Mouse (Mus musculus) retina, postnatal 7 days (tissue): Measurements from ENCODE around the gene Kif21a.

Experiments used
- DNase-seq: peaks from one replicate; pipeline ENCODE4 v3.0.0-alpha.2; 2012; ENCODE audit warnings: low read depth, low spot score

Kif21a gene

DNA sequence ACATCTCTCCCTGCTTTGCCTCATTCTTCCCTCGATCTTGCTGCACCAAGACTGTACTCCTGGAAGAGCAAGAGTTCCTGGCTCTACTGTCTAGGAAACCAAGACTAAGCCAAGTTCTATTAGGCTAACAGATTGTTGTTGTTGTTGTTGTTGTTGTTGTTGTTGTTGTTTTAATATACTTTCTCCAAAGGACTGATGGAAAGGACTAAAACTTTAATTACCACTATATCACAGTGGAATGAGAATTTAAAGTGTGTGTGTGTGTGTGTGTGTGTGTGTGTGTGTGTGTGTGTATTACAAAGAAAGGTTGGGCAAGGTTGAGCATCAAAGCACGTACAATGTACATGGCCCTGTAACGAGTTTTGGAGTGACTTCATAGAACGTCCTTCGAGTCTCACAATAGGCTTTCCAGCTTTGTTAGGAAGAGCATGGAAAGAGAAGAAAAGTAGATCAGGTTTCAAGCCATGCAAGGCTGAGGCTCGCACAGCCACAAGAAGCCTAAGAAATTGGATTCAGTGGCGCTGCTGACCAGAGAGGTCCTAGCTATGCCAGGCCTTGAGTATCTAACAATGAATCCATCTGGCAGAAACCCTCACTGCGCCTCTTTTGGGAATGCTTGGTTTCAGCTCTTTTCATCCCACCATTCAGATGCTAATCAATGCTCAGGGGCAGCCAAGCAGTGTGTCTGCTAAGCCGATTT is 31.4 kb downstream of the Kif21a start:
- no peak for DNase-seq

- DNase-seq, result peak; percentile 52
These were observed 32.2 kb downstream of the Kif21a start for GRCm38 (mm10) chr15:91017261-91018160.

- no peak for DNase-seq
These were observed 33.4 kb downstream of the Kif21a start for GRCm38 (mm10) chr15:91016366-91016765.

GRCm38 (mm10) chr15:91012793-91013580 is 36.8 kb downstream of the Kif21a start:
- DNase-seq, result no peak

GRCm38 (mm10) chr15:91010218-91010617 is 39.5 kb downstream of the Kif21a start:
- DNase-seq, result no peak

GRCm38 (mm10) chr15:91007123-91007830 is 42.5 kb downstream of the Kif21a start:
- DNase-seq, result no peak

DNA sequence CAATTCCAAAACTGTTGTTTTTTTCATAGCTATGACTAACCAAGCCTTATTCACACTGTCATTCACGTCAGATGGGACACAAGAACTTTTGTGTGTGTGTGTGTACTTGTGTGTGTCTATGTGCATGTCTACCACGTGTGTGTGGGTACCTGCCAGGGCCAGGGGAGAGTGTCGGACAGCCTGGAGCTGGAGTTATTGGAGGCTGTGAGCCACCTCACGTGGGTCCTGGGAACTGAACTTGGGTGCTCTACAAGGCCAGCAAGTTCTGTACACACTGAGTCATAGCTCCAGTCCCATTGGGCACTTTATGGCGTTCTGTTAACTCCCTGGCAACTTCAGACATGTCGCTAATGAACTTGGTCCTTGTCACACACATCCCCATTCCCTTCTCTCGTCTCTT is 45.0 kb downstream of the Kif21a start:
- no peak for DNase-seq

DNA sequence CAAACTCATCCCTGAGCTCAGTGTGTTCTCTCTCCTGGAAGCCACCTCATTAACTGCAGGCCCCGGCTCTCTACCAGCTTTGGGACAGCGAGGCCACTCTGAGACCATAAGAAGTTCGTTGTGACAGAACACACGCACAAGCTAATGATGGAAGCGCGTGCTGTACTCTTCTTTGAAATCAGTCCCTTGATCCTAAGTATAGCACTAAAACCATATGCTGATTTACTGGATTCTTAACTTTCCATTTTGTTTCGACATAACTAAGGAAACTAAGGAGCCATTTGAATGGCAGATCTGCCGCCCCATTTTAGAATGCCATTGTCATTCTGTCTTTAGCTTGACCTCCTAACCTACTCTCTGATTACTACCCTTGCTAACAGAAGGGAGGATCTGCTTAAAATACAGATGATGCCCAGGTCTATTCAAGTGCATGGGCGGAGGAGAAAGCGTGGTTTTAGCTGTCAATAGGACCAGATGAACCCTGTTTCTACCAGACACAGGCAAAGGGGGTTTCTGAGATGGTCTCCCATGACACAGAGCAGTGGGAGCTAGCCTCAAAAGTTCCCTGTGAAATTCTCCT is 48.6 kb downstream of the Kif21a start:
- no peak for DNase-seq

- no peak for DNase-seq
These were observed 49.3 kb downstream of the Kif21a start for GRCm38 (mm10) chr15:91000280-91001036.

DNA sequence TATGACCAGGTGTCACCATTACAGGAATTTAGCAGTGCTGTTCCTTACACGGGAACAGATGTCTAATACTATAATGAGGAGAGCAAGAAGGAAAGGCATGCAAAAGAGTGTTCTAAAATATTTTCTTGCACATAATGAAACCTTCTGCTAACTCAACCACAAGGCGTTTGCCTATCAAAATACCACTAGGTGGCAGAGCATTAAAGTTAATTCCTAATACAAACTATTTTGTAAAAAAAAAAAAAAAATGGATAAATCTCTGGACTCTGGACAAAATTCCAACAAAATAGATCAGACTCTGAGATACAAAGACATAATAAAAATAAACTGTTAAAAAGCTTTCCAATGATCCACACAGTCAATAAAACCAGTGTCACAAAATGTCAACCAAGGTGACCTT is 56.9 kb downstream of the Kif21a start:
- no peak for DNase-seq

DNA sequence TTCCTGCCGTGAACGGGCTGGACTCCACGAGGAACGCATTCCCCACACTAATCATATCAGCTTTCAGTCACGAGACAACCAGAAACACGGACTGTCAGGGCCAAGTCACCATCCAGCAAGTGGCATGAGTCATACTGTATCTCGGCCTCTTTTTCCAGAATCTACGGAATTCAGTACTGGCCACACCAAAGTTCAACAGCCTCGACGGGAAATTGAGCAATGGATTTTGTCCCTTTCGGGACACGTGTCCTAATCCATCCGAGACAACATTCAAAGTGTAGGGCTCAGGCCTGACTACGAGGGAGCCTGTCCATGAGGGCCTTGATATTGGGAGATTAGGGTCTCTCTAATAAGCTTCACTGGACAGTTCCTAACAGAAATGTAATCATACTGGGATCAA is 57.4 kb downstream of the Kif21a start:
- DNase-seq, result no peak

DNA sequence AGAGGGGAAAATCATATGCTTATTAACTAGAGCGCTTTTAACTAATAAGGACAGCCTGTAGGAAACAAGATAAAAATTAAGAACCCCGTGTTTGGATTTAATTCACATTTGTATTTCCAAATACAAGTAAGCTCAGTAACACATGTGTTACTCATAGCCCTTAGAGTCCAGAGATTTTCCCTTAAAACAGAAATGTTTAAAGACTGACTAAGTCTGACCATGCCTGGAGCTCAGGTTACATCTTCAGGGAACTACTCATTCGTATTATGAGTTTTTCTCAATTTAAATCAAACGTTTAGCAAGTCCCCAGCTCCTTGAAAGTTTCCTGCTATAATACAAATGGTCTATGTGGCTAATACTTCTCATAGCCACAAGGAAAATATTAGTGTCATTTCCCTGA is 57.9 kb downstream of the Kif21a start:
- no peak for DNase-seq

DNA sequence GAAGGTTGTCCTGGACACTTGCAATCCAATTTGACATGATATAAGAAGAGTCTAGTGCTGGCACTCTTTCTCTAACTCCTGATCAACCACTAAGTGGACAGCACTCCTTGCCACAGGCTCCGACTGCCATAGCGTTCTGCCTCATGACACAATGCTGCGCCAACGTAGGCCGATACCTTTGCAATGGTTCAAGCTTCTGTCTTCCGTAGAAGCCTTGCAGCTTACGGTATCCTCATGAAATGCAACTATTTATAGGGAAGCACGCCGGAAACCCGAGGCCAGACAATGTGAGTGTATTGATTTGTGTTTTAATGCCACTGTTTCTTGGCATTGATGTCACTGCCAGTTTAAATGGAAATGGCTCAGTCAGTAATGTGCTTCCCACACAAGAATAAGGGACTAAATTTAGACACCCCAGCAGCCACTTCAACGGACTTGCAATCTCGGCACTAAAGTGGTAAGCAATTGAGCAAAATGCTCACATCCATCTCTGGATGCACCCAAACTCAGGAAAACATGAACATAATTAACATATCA is 62.0 kb downstream of the Kif21a start:
- no peak for DNase-seq

DNA sequence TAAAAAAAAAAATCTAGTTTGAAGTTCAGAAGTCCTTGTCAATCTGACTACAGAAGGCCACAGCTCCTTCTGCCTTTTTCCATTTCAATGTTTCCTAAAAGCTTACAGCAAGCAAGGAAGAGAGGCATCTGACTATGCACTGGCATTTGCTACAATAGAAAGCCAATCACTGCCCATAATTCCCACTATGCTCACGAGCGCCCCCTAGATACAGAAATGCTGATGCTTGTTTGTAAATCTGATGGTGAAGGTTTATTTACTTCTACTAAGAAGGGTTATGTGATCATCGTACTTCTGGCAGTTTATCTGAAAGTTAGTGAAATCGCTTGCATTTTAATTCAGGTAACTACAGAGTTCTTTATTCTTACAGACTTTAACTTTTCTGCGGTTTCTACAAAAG is 73.8 kb downstream of the Kif21a start:
- DNase-seq, result no peak

GRCm38 (mm10) chr15:90971914-90972767 is 77.6 kb downstream of the Kif21a start:
- DNase-seq, result no peak

- no peak for DNase-seq
These were observed 86.4 kb downstream of the Kif21a start for GRCm38 (mm10) chr15:90963320-90963719.

DNA sequence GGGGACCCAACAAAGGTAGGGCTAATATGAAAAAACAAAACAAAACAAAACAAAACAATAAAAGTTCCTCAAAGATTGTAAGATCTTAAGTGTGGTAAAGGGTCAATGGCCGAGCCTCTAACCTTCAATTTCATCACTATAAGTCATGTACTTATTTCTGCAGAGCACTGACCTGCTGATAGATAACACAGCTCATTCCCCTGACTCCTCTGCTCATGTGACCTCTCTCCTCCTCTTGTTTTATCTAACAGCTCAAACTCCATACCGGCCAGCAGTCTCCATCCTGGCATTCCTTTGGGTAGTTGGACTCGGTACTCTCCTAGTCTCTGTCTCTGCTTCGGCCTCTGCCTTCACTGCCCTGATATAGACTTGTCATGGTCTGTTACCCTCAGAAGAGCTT is 87.2 kb downstream of the Kif21a start:
- DNase-seq, result no peak

GRCm38 (mm10) chr15:90960831-90961554 is 88.8 kb downstream of the Kif21a start:
- no peak for DNase-seq

DNA sequence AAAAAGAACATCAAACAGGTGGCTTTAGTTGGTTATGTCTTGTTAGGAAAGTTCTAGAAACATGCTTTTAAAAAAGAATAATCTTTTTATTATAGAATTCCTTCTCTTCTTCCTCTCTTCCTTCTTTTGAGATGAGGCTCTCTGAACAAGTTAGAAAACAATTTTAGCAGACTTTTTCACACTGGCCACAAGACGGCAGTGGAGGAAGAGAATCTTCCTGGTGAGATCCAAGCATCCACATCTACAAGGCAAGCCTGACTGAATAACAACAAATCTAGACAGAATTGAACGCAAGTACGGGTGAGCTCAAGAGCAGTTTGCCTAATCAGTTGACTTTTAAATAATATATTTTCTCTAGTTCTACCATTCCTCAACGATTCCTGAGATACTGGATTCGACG is 98.4 kb downstream of the Kif21a start:
- no peak for DNase-seq
